Mouse (Mus musculus) urinary bladder, adult 18-20 months (tissue): ENCODE results near the gene Hspbap1.

ENCODE experiments used
- DNase-seq, 2 experiments: peaks; one replicate each; pipeline ENCODE4 v3.0.0; 2022; ENCODE audit warnings: low spot score in 2 of 2, mixed read lengths in 2 of 2

Hspbap1 gene

GRCm38 (mm10) chr16:35769878-35770657, at the start of gene Hspbap1:
Gene Hspbap1 (plus strand): TSS chr16:35770375.
- DNase-seq: peak; percentile 88 to 93

GRCm38 (mm10) chr16:35724561-35724960, 45.6 kb upstream of the Hspbap1 start:
- no peak for DNase-seq

GRCm38 (mm10) chr16:35726601-35727000, 43.6 kb upstream of the Hspbap1 start:
- no peak for DNase-seq

GRCm38 (mm10) chr16:35729151-35729738, 40.9 kb upstream of the Hspbap1 start:
- no peak for DNase-seq

GRCm38 (mm10) chr16:35732096-35732495, 38.1 kb upstream of the Hspbap1 start:
- DNase-seq: no peak

- DNase-seq: peak; percentile 33 to 64
These were observed 36.1 kb upstream of the Hspbap1 start for GRCm38 (mm10) chr16:35734038-35734437.

GRCm38 (mm10) chr16:35738096-35738767, 31.9 kb upstream of the Hspbap1 start:
- DNase-seq: no peak

- DNase-seq: no peak
These were observed 30.6 kb upstream of the Hspbap1 start for GRCm38 (mm10) chr16:35739548-35739947.

GRCm38 (mm10) chr16:35740357-35740756, 29.8 kb upstream of the Hspbap1 start:
- no peak for DNase-seq

GRCm38 (mm10) chr16:35740943-35741342, 29.2 kb upstream of the Hspbap1 start:
- no peak for DNase-seq

- no peak for DNase-seq
These were observed 28.6 kb upstream of the Hspbap1 start for GRCm38 (mm10) chr16:35741621-35742020.

GRCm38 (mm10) chr16:35742251-35742937, 27.8 kb upstream of the Hspbap1 start:
- no peak for DNase-seq

- DNase-seq: no peak
These were observed 22.5 kb upstream of the Hspbap1 start for GRCm38 (mm10) chr16:35747417-35748236.

GRCm38 (mm10) chr16:35748237-35748603, 22.0 kb upstream of the Hspbap1 start:
- DNase-seq: no peak

- DNase-seq: no peak
These were observed 20.8 kb upstream of the Hspbap1 start for GRCm38 (mm10) chr16:35749385-35749784.

GRCm38 (mm10) chr16:35751841-35752240, 18.3 kb upstream of the Hspbap1 start:
- DNase-seq: no peak

- no peak for DNase-seq
These were observed 16.2 kb upstream of the Hspbap1 start for GRCm38 (mm10) chr16:35753926-35754325.

- DNase-seq: no peak
These were observed 14.5 kb upstream of the Hspbap1 start for GRCm38 (mm10) chr16:35755502-35756334.

- no peak for DNase-seq
These were observed 13.5 kb upstream of the Hspbap1 start for GRCm38 (mm10) chr16:35756697-35757096.

GRCm38 (mm10) chr16:35759401-35759800, 10.8 kb upstream of the Hspbap1 start:
- no peak for DNase-seq
